Mouse (Mus musculus) natural killer cell, adult 2 months (primary cell): ENCODE results near the gene Sars2.

ENCODE experiments used
- DNase-seq, 2 experiments: peaks; one replicate each; pipeline ENCODE4 v3.0.0; 2022; ENCODE audit warnings: low spot score in 2 of 2

Gene Sars2

DNA sequence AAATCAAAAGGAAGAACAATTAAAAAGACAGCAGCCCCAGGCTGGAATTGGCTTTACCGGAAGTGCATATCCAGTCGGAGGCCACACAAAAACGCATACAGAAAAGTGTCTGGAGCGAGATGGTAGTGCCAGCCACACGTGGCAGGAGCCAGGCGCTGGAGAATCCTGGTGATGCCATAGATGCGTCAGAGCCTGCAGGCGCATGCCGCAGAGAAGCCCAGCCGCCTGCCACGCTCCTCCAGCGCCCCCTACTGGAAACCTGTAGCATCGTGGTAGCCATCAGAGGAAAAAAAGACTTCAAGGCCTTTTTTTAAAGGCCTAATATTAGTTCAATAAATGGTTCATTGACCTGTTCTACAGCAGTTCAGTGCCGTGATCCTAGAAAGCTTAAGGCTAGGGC is 15.2 kb upstream of the Sars2 start:
- peak; percentile 67 to 73 for DNase-seq

- no peak for DNase-seq
Measured at GRCm38 (mm10) chr7:28727649-28728340, 14.0 kb upstream of the Sars2 start.

- peak; percentile 33 to 55 for DNase-seq
Measured at GRCm38 (mm10) chr7:28732341-28733142, 9.2 kb upstream of the Sars2 start.

DNA sequence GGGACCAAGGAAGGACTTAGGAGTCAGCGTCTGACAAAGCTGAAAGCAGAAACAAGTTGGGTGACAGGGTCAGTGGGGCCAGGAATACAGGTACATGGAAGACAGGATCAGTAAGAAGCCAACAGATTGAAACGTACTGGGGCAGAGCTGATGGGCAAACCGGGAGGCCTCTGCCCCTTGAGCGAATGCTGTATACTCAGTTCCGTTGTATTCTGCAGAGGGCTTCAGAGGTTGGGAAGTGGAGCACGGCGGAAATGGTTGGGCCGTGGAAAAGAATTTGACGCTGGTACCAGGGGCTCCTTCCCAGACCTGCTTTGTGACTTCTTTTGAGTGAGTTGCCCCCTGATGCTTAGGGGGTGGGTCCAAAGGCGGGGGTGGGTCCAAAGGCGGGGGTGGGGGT is 8.6 kb upstream of the Sars2 start:
- DNase-seq: no peak

GRCm38 (mm10) chr7:28735701-28736100 is 6.1 kb upstream of the Sars2 start:
- no peak for DNase-seq

DNA sequence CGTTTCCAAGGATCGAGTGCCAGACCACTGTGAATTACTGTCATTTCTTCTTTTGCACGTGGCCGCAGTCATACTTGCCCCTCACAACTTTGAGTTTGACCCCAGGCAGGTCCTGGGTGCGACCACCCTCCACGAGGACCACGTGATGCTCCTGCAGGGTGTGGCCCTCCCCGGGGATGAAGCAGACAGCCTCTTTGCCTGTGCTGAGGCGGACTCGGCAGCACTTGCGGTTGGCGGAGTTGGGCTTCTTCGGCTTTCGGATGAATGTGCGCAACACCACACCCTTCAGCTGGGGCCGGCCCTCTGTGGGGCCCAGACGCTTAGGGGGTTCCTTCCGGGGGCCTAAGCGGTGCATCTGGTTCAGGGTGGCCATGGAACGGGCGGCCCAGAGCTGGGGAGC is 2.0 kb upstream of the Sars2 start:
- DNase-seq: no peak

DNA sequence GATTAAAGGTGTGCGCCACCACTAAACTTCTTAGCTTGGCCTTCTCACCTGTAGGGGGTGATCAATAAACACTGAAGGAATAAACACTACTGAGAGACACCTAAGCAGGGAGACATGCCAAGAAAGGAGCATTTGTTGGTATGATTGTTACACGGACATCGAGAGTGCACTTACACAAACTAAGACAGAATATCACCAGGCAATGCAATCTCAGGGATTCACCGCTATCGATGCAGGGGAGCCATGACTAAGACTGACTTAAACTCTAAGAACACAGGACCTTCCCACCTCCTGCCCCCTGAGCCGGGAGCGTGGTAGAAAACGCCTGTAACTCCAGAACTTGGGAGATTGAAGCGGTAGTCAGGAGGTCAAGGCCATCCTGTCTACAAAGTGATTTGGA is 843 bp upstream of the Sars2 start:
- DNase-seq: no peak

DNA sequence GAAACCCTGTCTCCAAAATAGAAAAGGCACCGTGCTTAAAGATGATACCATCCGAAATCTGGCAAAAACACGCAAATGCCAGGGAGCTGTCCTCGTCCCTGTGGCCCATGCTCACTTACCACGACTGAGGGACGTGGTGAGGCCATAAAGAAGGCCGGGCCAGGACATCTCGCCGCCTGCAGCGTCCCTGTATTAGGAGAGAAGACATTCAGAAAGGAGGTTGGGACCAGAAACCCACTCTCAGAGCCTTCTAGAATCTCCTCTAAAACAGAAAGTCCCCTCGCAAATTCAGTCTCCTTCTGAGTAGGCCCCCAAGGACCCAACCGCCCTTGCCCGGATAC is 454 bp upstream of the Sars2 start:
- DNase-seq: no peak

GRCm38 (mm10) chr7:28749935-28750334 is 8.1 kb downstream of the Sars2 start:
- DNase-seq: no peak

GRCm38 (mm10) chr7:28756079-28756478 is 14.3 kb downstream of the Sars2 start, which contains the start of gene Ccer2:
TSS of gene Ccer2 (plus strand) at chr7:28756174.
- DNase-seq: no peak

DNA sequence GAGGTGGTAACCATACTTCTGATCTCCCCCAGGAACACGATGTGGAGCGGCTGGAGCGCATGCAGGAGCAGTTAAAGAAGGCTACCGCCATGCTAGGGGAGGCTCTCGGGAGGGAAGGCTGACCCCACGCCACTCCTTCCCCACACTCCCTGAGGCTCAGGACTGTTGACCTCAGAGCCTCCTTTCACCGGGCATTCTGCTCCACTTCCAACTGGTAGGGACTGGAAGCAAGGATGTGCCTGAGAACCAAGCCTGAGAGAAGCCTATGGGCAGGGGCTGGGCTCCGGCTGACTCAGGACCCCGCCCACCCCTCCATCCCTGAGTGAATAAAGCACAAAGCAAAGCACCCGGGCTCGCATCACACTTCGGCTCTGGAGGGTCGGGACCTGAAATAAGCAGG is 16.8 kb downstream of the Sars2 start:
- DNase-seq: no peak

DNA sequence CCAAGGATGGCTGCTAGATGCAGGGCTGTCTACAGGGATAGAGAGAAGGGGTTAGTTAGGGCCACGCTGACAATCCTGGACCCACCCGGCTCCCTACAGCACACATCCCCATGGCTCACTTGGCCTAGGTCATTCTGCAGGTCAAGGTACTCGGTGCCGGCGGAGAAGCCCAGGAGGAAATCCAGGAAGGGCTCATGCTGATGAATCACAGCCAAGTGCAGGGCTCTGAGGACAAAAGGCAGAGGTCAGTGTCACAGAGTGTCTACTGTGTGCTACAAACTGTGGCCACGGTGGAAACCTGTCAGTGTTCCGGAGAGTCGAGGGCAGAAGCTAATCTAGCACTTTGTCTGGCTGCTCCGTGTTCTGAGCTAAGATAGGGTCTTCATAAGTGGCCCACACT is 20.1 kb downstream of the Sars2 start:
- DNase-seq: no peak

- no peak for DNase-seq
Measured at GRCm38 (mm10) chr7:28765211-28765610, 23.4 kb downstream of the Sars2 start.

DNA sequence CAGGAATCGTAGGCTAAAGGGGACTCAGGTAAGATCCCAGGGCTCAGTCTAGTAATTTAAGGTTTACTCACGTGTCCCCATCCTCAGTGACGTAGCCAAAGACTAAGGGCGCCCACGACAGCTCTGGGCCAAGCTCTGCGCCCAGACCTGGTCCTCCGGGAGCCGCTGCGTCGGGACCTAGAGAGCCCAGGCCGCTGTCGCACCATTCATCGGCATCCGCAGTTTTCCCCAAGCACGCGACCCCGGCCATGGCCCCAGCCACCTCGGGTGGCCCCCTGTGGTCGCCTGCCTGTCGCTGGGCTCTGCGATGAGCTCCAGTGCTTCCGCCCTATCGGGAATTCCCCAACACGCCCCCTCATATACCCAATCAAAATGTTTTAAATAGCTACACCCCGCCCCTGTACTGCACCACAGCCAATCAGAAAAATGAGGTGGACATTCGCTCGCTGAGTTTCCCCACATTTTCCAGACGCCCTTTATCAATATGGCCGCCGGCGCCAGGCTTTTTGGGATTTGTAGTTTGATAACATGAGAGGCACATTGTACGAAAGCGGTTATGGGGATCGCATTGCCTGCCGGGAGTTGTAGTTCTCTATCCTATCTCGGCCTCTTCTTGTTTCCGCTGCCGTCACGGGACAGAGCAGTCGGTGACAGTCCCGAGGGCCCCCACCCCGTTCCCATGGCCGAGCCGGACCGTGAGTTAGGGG is 24.5 kb downstream of the Sars2 start, which contains the start of gene Sirt2:
Gene Sirt2, plus strand, starts transcription at position 563 of the 707 bp plus-strand sequence.
- DNase-seq: peak; percentile 98 to 99

GRCm38 (mm10) chr7:28766910-28767309 is 25.1 kb downstream of the Sars2 start:
- DNase-seq: no peak

DNA sequence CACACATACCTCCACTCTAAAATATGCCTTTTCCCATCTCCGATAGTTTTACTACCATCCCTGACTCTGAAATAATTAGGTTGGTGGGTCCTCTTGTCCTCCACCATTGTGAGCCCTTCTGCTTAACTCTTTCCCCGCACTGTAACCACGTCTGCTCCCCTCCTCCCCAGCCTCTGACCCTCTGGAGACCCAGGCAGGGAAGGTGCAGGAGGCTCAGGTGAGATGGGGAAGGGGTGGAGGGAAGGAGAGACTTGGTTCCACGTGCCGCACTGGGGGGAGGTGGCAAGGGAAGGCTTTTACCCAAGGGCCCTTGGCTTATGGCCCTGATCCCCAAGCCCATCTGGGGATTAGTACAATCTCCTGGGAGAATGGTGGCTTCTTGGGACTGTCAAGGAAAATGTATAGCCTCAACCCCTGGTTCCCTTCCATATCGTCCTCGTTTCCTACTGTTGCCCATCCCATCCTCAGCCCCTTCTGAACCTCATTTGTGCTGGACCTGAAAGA is 25.7 kb downstream of the Sars2 start, which contains the start of gene Nfkbib:
Gene Nfkbib, minus strand, starts transcription at position 51 of the 504 bp plus-strand sequence.
- no peak for DNase-seq

- DNase-seq: no peak
Measured at GRCm38 (mm10) chr7:28769414-28769958, 27.7 kb downstream of the Sars2 start.

DNA sequence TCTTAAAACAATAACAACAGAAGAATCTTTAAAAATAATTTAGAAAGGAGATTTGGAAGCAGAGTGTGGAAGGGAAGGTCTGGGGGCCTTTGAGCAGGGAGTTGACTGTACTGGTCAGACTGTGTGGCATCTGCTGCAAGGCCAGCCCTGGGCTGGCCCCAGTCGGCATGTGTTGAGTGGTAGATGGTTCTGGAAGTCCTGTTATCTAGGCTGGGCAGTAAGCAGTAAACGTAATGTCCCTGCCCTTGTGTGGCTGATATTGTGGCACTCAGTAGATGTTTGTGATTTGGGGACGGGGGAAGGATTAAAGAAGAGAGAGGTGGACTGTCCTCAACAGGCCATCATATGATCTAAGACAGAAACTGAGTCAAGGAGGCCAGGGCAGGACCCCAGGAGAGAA is 28.5 kb downstream of the Sars2 start:
- no peak for DNase-seq

DNA sequence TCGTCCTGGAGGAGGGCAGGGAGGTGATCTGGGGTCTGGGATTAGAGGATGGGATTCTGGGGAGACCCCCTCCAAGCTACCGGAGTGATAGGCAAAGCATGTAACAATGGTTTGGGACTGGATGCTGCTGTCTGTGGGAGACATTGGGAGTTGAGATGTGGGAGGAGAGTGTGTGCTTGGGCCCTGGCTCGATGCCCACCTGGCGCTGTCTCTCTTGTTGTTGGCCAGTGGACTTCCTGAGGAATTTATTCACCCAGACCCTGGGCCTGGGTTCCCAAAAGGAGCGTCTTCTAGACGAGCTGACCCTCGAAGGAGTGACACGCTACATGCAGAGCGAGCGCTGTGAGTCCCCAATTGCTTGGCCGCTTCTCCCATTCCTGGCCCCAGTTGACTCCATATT is 30.1 kb downstream of the Sars2 start:
- DNase-seq: no peak

GRCm38 (mm10) chr7:28773163-28773562 is 31.4 kb downstream of the Sars2 start:
- DNase-seq: no peak

- DNase-seq: no peak
Measured at GRCm38 (mm10) chr7:28774164-28774563, 32.4 kb downstream of the Sars2 start.

DNA sequence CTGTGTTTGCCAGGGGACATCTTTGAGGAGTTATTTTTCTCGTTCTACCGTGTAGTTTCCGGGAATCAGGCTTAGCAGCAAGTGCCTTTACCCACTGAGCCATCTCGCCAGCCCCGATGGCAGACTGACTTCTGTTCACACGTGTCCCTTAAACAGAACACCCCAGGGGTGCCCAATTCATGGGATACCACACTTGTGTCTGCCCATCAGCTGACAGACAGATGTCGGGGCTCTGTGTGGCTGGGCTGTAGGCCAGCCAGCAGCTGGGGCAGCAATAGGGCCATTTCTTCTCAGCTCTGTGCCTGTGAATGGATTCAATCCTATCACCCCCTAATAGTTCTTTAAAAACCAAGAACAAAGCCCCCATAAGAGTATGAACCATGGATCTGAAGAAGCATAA is 33.3 kb downstream of the Sars2 start:
- no peak for DNase-seq
